Mouse (Mus musculus) heart, adult 9 months (tissue): ENCODE measurements around the gene Pdap1.

ENCODE experiments used
- DNase-seq, 2 experiments: peaks; one replicate each; pipeline ENCODE4 v3.0.0; 2022; ENCODE audit warnings: low spot score in 2 of 2

Gene Pdap1

GRCm38 (mm10) chr5:145081866-145082613, 58.0 kb downstream of the Pdap1 start:
- DNase-seq: no peak
